Mouse (Mus musculus) heart, postnatal 4 days (tissue): ENCODE data around the gene Cpxm1. TPM values are rescaled to one million over a fixed set of nuclear protein-coding genes. Genes with fewer than 3 reads are reported as not detected.
A peak's percentile ranks its signal among the peaks of the same experiment; 100 is the strongest.
"Not testable (repeated sequence)": the region's sequence is repeated elsewhere in the genome, so short reads cannot be mapped to it uniquely, and the experiment has no call there.

Experiments used
- DNase-seq: peaks from one replicate; pipeline ENCODE4 v3.0.0; 2021
- total RNA-seq, 2 experiments: library from RNA; stranded (reverse); gene quantifications; 2 replicates each; pipeline ENCODE4 v1.2.3; 2021

Gene Cpxm1
- total RNA-seq, 2 experiments from 2014 or later, result 9.6 to 10.9 TPM

GRCm38 (mm10) chr2:130401891-130402290 lies 4.5 kb upstream of the Cpxm1 start:
- DNase-seq, result no peak

- no peak for DNase-seq
Measured at GRCm38 (mm10) chr2:130400046-130400445, 2.7 kb upstream of the Cpxm1 start.

DNA sequence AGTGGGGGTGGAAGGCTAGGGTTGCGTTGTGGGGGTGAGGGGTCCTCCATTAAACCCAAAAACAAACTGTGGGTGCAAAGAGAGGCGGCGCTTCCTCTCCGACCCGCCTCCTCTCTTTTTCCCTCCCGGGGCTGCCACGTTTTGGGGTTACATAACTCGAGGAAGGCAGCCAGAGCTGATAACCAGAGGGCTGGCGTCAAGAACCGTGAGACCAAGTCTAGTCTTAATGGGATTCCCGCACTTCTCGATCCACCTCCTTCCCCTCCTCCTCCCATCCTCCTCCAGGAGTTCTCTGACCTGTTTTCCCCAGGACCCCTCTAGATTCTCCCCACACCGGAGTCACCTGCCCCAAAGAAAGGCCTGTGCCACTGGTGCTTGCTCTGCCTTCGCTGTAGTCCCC lies 717 bp upstream of the Cpxm1 start:
- peak; percentile 51 for DNase-seq

DNA sequence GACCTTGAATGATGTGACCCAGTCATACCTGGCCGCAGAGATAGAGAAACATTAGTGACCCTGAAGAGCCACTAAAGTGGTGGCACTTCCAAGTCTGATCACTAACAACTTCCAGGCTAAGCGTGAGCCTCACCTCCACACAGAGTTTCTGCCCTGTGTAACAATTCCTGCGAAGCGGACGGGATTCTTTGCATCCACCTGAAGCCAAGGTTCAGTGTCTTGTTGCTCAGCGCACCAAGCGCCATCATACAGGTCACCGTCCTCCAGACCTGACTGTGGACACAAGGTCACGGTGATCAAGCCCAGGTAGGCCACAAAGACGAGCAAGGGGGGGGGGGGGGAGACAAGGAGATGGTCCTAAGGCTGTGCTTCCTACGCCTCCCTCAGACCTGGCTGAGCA lies 1.7 kb downstream of the Cpxm1 start:
- no peak for DNase-seq

- DNase-seq, result no peak
Measured at GRCm38 (mm10) chr2:130392836-130393235, 4.5 kb downstream of the Cpxm1 start.

GRCm38 (mm10) chr2:130390993-130391625 lies 6.3 kb downstream of the Cpxm1 start:
- DNase-seq, result no peak

DNA sequence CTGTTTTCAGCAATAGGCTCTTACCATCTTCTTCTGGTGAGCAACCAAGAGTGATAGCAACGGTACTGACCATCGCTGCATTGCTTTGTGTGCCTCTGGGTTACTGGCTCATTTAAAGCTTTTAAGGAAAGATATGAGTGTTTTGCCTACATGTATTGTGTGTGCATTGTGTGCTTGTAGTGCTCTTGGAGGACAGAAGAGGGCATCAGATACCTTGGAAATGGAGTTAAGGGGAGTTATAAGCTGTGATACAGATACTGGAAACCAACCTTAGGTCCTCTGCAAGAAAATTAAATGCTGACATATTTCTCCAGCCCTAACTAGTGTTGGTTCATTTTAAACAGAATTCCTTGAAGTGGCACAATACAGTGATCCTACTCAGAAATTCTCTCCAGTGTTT lies 8.6 kb downstream of the Cpxm1 start:
- no peak for DNase-seq

DNA sequence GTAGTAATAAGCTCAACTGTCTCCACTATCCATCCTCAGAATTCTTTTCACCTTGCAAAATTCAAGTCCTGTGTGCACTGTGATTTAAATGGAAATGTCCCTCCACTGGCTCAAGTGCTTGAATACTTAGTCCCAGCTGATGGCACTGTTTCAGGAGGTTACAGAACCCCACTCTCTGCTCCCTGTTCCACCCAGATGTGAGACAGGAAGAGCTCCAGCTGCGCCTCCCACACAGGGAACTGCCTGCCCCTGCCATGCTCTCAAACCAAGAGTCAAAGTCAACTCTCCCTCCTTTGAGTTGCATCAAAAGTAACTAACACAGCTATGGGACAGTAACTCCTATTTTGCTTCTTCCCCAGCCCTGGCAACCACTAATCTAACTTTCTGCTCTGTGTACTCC lies 11.2 kb downstream of the Cpxm1 start:
- no peak for DNase-seq

GRCm38 (mm10) chr2:130383895-130384294 lies 13.5 kb downstream of the Cpxm1 start:
- no peak for DNase-seq

GRCm38 (mm10) chr2:130383205-130383604 lies 14.2 kb downstream of the Cpxm1 start:
- no peak for DNase-seq

DNA sequence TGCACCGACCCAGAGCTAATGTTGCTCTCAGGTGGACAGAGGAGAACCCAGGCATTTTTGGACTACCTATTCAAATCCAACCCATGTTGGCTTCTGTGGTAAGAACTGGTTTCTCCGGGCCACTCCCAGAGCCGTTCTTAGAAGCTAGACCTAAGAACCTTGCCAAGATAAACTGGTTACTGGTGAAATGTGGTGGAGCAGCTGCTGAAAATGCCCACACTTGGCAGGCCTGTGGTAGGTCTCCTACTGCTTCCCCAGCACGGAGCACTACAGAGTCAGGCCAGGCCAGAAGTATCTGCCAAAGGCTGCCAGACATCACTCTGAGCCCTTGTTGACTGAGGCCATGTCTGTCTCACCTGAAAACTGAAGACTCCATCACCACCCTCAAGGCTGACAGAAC lies 22.4 kb downstream of the Cpxm1 start:
- no peak for DNase-seq

- not testable (repeated sequence) for DNase-seq
Measured at GRCm38 (mm10) chr2:130373026-130373425, 24.3 kb downstream of the Cpxm1 start.

- DNase-seq, result no peak
Measured at GRCm38 (mm10) chr2:130367386-130367785, 30.0 kb downstream of the Cpxm1 start.

GRCm38 (mm10) chr2:130365211-130366094 lies 31.9 kb downstream of the Cpxm1 start:
- peak; percentile 39 for DNase-seq

DNA sequence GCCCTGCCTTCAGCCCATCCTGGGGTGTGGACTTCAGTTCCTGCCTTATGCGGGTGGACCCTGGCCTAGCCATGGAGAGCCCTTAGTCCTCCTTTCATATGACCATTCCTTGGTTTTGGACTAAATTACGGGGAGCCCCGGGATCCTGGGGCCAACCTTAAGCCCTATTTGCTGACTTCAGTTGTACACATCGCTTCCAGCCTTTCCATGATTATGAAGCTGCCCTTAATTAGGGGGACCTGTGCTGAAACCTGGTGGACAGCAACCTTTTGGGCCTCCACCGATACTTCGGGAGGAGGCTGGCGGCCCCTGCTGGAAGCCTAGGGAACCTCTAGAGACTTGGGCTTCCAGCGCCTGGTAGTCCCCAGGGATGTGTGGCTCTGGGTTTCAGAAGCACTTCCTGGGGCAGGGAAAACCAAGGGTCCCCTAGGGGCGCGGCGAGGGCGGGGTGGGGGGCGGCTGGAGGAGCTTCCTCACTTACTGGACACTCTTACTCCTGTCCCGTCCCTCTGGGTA lies 34.8 kb downstream of the Cpxm1 start:
- peak; percentile 76 for DNase-seq

GRCm38 (mm10) chr2:130358852-130359251 lies 38.5 kb downstream of the Cpxm1 start:
- no peak for DNase-seq

- DNase-seq, result no peak
Measured at GRCm38 (mm10) chr2:130357551-130357950, 39.8 kb downstream of the Cpxm1 start.

GRCm38 (mm10) chr2:130353889-130354288 lies 43.5 kb downstream of the Cpxm1 start:
- DNase-seq, result peak; percentile 17

DNA sequence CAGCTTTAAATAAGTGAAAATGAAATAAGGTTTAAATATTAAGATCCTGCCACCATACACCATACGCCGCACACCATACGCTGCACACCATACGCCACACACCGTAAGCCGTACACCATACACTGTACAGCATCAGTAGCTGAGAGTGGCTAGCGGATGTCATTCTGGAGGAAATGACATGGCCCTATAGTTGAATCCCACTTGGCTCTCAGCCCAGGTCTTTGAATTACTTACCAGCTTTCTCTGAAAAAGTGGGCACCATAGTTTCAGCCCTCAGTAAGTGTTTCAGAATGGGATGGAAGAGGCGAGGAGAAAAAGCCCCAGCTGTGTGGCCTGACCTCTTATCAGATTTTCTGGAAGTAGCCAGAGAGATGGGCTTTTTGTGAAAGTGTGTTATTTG lies 44.0 kb downstream of the Cpxm1 start:
- DNase-seq, result no peak

DNA sequence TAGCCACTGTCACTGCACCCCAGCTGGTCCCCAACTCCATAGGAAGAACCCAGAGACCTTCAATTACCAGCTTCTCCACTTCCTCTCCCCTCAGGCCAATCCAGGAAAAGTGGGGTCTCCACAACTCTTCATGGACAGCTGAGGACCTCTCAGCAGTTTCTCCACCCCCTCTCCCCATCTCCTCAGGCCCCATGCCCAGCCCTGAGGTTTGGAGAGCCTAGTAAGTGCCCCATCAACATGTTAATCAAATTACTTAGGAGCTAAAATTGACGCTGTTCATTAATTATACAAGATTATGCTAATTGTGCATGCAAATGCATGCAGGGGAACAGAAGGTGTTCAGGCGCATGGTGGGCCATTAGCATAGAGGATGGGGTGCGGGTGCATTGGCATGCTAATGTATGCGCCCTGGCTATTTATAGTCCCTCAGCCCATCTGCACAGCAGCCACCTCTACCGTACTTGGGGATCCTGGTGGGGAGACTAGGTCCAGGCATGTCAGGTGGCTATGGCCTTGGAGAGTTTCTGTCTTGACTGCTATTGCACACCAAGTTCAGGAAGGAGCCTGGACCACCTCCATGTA lies 45.5 kb downstream of the Cpxm1 start:
- no peak for DNase-seq

DNA sequence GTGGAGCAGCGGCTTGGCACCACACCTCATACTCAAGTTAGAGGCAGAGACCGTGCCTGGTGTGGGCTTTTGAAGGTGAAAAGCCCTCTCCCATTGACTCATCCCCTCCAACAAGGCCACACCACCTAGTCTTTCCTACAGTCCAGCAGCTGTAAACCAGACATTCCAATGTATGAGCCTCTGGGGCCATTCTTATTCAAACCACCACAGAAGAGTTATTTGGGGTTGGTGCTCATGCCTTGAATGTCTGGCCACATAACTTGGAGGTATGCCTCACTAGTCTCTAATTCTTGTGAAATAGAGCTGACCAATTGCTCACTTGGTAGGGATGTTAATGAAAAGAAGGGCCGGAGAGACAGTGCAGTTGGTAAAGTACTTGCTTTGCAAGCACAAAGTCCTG lies 47.0 kb downstream of the Cpxm1 start:
- DNase-seq, result no peak

DNA sequence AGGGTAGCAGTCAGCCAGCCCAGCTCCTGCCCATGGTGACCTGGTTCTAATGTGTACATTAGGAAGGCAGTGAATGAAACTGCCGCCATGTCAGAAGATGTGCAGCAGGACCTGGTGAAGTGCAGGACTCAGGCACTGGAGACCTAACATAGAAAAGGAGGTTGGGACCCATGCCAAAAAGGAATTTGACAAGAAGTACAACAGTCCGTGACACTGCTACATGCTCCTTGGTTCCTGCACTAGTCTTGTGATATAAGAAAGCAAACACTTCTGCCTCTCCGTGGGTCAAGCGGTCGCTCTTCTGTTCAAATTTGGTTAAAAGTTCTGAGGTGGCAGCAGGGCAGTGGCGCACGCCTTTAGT lies 56.2 kb downstream of the Cpxm1 start:
- DNase-seq, result no peak
